Mouse (Mus musculus): ENCODE results near the gene Actr5. TPM values are rescaled to one million over a fixed set of nuclear protein-coding genes. Genes with fewer than 3 reads are reported as not detected.

Actr5 gene
- polyA plus RNA-seq, 1 experiment from 2014 or later, result 10.9 TPM

DNA sequence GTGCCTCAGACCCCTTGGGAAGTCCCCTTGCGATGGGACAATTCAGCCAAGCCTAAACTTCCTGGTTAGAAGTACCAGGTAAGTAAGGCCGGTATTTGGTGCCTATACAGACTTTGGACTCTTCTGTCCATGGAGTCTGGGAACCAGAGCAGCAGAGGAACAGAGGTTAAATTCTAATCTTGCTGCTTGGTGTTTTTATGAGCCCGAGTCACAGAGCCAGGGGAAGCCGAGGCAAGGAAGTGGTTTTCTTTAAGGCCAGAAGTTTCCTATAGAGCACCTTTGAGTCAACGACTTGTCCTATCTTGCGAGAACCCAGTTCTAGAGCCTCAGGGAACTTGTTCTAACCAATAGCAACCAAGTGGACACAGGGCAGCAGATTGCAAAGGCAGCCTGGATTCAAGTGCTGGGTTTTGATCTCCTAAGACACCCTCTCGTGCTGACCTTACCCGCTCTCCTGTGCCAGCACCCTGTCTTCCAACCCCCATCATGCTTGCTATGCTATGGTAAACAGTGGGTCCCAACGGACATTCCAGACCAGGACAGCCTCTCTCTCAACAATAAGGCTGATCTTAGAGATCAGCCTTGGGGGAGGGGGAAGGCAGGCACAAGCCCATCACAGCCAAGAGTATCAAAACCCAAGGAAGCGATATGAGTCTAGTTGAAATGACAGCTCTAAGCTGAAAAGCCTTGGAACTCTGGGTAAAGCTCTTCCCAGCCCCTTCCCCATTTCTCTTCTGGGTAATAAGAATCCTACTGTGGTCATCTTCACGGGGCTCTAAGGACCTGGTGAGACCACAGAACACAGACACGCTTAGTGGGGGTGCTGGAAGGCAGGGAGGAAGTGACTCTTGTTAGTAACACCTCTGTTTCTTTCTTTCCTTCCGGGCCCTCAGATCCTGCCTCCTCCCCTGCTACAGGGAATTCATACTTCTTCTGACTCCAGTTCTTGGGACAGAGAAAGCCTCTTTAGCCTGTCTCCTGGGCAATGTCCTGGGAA is 44.8 kb downstream of the Actr5 start:
- ATAC-seq (replicated peaks; ENCODE audit: low FRiP score), result no peak
- peaks cover 55% of the 10 kb centered on the region for H3K27me3 ChIP-seq
- no peaks in the 10 kb centered on the region for H3K9me3 ChIP-seq (replicated peaks)
- peaks cover 75% of the 10 kb centered on the region for H3K4me1 ChIP-seq
- H3K36me3 ChIP-seq, result no peaks in the 10 kb centered on the region
- peak overlapping the region; percentile 75 for H3K27ac ChIP-seq
- peak overlapping the region; percentile 98 for H3K4me2 ChIP-seq
- H3K4me3 ChIP-seq (replicated peaks), result peak overlapping the region; percentile 68
- 58% methylated on average over 13 of the region's 13 CpGs for WGBS
- H3K9ac ChIP-seq, result 0 out of 2 replicates have a peak overlapping the region, but pooled peaks have one; percentile 56

DNA sequence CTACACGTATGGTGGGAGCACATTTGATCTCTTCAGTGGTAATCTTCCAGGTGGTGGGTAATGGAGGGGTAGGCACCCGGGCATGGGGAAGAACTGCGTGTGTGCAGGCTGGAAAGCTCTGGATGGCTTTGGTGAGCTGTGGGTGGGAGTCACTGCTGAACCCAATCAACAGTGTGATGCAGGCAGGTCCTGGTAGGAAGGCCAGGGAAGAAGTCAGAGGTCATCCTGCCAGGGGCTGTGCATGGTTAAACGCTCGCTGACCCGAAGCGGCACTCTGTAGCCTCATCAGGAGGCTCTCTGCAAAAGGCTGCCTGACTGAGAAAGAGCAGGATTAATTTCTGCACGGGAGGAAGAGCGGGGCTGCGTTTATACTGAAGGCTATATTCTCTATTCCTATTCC is 45.9 kb downstream of the Actr5 start:
- H3K36me3 ChIP-seq, result no peaks in the 10 kb centered on the region
- peak overlapping the region; percentile 75 for H3K27ac ChIP-seq
- H3K4me1 ChIP-seq, result peaks cover 75% of the 10 kb centered on the region
- ATAC-seq (replicated peaks; ENCODE audit: low FRiP score), result peak; percentile 76
- no peaks in the 10 kb centered on the region for H3K9me3 ChIP-seq (replicated peaks)
- WGBS, result 28% methylated on average over 10 of the region's 10 CpGs
- H3K27me3 ChIP-seq, result peaks cover 50% of the 10 kb centered on the region
- H3K4me3 ChIP-seq (replicated peaks), result no peak overlapping the region
- no peak overlapping the region for H3K9ac ChIP-seq
- peak overlapping the region; percentile 98 for H3K4me2 ChIP-seq

DNA sequence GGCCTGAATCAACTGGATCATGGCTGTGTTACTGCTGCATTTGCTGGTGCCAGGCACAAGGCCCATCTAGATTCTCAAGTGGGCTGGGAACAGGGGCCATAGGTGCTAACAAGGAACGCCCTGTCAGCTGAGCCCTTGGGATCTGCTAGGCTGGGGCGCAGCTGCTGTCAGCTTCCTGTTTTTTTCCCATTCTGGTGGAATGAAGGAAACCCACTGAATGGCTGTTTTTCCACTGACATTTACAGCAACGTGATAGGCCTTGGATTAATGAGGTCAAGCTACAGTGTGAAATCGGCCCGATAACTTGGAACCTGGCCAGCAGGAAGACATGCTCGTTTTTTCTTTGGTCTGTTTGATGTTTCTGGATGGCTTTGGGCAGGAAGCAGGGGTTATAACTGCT is 48.1 kb downstream of the Actr5 start:
- H3K4me2 ChIP-seq, result 0 out of 2 replicates have a peak overlapping the region, but pooled peaks have one; percentile 5

DNA sequence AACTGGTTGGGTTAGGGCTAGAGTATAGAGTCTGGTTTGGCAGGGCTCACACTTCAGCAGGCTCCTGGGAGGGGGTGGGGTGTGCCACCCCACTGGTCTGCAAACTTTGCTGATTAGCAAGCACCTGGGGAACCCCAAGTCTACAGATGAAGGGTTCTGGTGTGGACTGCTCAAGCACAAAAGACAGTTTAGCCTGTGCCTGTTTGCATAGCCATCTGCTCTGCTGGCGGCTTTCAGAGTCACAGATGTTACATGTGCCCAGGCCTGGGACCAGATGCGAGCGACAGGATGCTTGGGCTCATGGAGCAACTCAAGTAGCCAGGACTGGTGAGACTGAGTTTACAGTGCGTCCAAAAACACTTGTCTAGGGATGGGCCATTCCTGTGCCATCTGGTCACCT is 48.8 kb downstream of the Actr5 start:
- WGBS, result 57% methylated on average over 4 of the region's 4 CpGs
- Histone ChIP-seq H3K4me1 (peaks cover 60% of the 10 kb centered on the region), H3K4me2 (0 out of 2 replicates have a peak overlapping the region, but pooled peaks have one; percentile 5), H3K4me3 (replicated peaks) (no peak overlapping the region), H3K27me3 (peaks cover 25% of the 10 kb centered on the region), H3K9ac (no peak overlapping the region), H3K36me3 (no peaks in the 10 kb centered on the region), H3K27ac (peak overlapping the region; percentile 76), H3K9me3 (replicated peaks) (no peaks in the 10 kb centered on the region)
- no peak for ATAC-seq (replicated peaks; ENCODE audit: low FRiP score)

More for the DNA sequence above, 48.1 kb downstream of the Actr5 start:
- Histone ChIP-seq H3K27me3 (peaks cover 32% of the 10 kb centered on the region), H3K9ac (no peak overlapping the region), H3K4me1 (peaks cover 66% of the 10 kb centered on the region), H3K27ac (peak overlapping the region; percentile 76), H3K4me3 (replicated peaks) (no peak overlapping the region), H3K9me3 (replicated peaks) (no peaks in the 10 kb centered on the region), H3K36me3 (no peaks in the 10 kb centered on the region)
- no peak; the same call in 1 of the 2 replicates for ATAC-seq (replicated peaks; ENCODE audit: low FRiP score)
- 3% methylated on average over 6 of the region's 6 CpGs for WGBS

DNA sequence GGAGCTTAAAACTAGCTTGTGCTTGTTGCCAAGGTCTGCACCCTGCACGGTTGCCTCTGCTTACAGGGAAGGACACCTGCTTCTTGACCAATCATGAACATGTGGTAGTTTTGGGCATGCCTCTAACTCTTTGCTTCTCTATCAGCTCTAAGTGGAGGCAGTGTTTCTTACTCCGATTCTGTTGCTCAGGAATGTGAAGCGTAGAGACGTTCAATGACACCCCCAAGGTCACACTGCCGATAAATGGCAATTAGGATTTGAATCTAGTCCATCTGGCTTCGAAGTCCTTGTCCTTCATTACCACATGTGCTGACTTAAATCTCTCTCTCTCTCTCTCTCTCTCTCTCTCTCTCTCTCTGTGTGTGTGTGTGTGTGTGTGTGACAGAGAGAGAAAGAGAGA is 49.4 kb downstream of the Actr5 start:
- 0 out of 2 replicates have a peak overlapping the region, but pooled peaks have one; percentile 76 for H3K27ac ChIP-seq
- H3K4me2 ChIP-seq, result no peak overlapping the region
- peaks cover 54% of the 10 kb centered on the region for H3K4me1 ChIP-seq
- peaks cover 19% of the 10 kb centered on the region for H3K27me3 ChIP-seq
- no peak for ATAC-seq (replicated peaks; ENCODE audit: low FRiP score)
- no peaks in the 10 kb centered on the region for H3K9me3 ChIP-seq (replicated peaks)
- no peak overlapping the region for H3K9ac ChIP-seq
- 69% methylated on average over 6 of the region's 6 CpGs for WGBS
- no peaks in the 10 kb centered on the region for H3K36me3 ChIP-seq
- no peak overlapping the region for H3K4me3 ChIP-seq (replicated peaks)

DNA sequence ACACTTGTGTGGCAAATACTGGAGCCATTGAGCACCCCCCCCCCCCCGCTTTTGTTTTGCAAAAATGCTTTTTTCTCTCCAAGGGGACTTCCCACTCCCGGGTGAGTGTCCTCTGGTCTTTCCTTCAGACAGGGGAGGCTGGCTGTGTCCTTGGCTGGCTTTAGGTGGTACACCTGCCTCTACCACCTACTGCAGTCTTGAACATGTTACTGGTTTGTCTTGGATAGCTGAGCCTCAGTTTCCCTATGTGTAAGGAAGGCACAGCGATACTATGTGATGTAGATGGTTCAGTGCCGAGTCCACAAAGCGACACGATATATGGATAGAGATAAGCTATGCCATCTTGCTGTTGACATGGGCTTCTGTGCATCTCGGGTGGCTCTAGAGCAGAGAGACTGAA is 50.1 kb downstream of the Actr5 start:
- 82% methylated on average over 7 of the region's 7 CpGs for WGBS
- ATAC-seq (replicated peaks; ENCODE audit: low FRiP score), result no peak

DNA sequence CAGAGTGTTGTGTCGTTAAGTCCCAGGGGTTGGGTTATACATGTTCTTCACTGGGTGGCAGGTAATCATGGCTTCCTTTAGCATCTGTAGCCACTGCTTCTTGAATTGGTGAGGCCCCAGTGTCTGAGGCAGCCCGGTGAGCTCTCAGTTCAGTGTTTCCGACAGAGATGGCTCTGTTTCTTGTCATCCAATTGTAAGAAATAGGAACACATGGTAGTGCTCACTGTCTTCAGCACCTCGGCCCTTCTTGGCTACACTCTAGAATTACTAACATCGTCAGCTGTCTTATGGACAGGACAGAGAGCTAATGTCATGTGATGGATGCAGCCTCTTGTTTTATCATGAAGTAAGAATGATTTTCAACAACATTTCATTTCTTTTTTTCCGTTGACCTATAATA is 50.5 kb downstream of the Actr5 start:
- Histone ChIP-seq H3K4me1 (peaks cover 46% of the 10 kb centered on the region), H3K27me3 (peaks cover 9% of the 10 kb centered on the region), H3K4me2 (no peak overlapping the region), H3K36me3 (no peaks in the 10 kb centered on the region), H3K27ac (no peak overlapping the region), H3K9ac (no peak overlapping the region), H3K4me3 (replicated peaks) (no peak overlapping the region), H3K9me3 (replicated peaks) (no peaks in the 10 kb centered on the region)
- no peak for ATAC-seq (replicated peaks; ENCODE audit: low FRiP score)
- WGBS, result 68% methylated on average over 6 of the region's 6 CpGs

More for the DNA sequence above, 50.1 kb downstream of the Actr5 start:
- no peak overlapping the region for H3K9ac ChIP-seq
- H3K4me2 ChIP-seq, result no peak overlapping the region
- no peak overlapping the region for H3K4me3 ChIP-seq (replicated peaks)
- peaks cover 48% of the 10 kb centered on the region for H3K4me1 ChIP-seq
- H3K9me3 ChIP-seq (replicated peaks), result no peaks in the 10 kb centered on the region
- H3K27ac ChIP-seq, result no peak overlapping the region
- peaks cover 13% of the 10 kb centered on the region for H3K27me3 ChIP-seq
- H3K36me3 ChIP-seq, result no peaks in the 10 kb centered on the region

DNA sequence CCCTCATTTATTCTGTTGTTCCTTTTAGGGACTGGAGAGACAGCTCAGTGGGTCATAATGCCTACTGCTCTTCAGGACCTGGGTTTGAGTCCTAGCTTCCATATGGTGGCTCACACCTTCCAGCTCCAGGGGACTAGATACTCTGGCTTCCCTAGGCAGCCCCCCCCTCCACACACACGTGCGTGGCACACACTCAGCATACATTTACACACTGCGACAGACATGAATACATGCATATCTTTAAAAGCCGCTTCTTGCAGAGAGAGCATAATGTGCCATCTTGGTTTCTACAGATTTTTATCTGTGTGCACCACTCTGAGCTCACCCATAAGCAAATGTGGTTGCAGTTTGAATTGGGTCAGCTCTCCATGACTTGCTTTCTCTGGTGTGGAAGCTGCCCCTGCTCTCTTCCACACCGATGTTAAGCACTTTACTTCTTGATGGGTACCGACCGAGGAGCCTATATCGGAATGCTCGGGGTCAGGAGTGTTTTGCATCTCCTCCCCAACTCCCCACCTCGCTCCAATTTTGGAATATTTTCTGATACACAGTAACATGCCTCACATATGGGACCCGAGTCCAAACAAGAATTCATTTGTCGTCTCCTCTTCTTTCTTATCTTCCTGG is 51.3 kb downstream of the Actr5 start:
- no peak overlapping the region for H3K4me3 ChIP-seq (replicated peaks)
- H3K9me3 ChIP-seq (replicated peaks), result no peaks in the 10 kb centered on the region
- 91% methylated on average over 12 of the region's 12 CpGs for WGBS
- no peak for ATAC-seq (replicated peaks; ENCODE audit: low FRiP score)
- peaks cover 38% of the 10 kb centered on the region for H3K4me1 ChIP-seq
- H3K27me3 ChIP-seq, result 0 out of 2 replicates have a peak, but pooled peaks cover 3% of the 10 kb centered on the region
- no peak overlapping the region for H3K4me2 ChIP-seq
- no peak overlapping the region for H3K27ac ChIP-seq
- no peaks in the 10 kb centered on the region for H3K36me3 ChIP-seq
- H3K9ac ChIP-seq, result no peak overlapping the region

DNA sequence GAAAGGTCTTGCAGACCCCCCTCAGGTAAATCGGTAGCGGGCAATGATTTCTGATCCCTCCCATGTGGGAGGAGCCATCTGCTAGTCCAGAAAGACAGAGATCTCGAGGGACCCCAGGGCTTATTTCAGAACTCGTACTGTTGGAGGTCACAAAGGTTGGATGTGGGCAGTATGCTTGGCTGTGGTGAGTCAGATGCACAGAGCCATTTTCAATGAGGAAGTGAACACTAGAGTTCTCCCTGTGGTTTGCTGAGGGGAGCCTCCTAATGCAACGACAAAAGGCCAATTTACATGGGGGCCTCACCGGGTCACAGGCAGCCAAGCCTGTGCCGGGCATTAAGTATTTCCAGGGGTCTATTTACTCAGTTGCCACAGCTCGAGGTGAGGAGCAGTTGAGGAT is 53.3 kb downstream of the Actr5 start:
- Histone ChIP-seq H3K36me3 (no peaks in the 10 kb centered on the region), H3K27me3 (no peaks in the 10 kb centered on the region), H3K9me3 (replicated peaks) (no peaks in the 10 kb centered on the region), H3K27ac (no peak overlapping the region), H3K4me3 (replicated peaks) (no peak overlapping the region), H3K9ac (no peak overlapping the region), H3K4me1 (peaks cover 40% of the 10 kb centered on the region), H3K4me2 (no peak overlapping the region)
- ATAC-seq (replicated peaks; ENCODE audit: low FRiP score), result no peak
- WGBS, result 60% methylated on average over 8 of the region's 8 CpGs

DNA sequence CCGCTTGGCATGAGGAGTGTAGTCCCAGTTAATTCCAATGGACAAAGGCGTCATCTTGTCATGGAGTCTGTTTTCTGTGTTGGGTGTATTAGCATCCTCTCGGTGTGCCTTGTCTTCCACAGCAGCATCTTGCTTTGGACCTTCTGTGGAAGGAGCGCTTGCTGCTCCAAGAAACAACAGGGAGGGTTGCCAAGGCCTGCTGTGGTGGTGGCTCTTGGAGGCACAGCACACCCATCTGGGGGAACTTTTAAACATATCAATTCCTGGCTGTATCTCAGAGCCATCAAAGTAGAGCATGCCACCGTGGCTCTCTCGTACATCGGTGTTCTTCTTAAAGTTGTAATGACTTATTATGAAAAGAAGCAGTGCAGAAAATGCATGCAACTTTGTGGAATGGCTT is 54.4 kb downstream of the Actr5 start:
- no peaks in the 10 kb centered on the region for H3K9me3 ChIP-seq (replicated peaks)
- peaks cover 35% of the 10 kb centered on the region for H3K4me1 ChIP-seq
- H3K27me3 ChIP-seq, result no peaks in the 10 kb centered on the region
- no peak for ATAC-seq (replicated peaks; ENCODE audit: low FRiP score)
- H3K36me3 ChIP-seq, result no peaks in the 10 kb centered on the region
- H3K4me3 ChIP-seq (replicated peaks), result no peak overlapping the region
- H3K27ac ChIP-seq, result no peak overlapping the region
- no peak overlapping the region for H3K9ac ChIP-seq
- 93% methylated on average over 7 of the region's 7 CpGs for WGBS
- H3K4me2 ChIP-seq, result no peak overlapping the region

DNA sequence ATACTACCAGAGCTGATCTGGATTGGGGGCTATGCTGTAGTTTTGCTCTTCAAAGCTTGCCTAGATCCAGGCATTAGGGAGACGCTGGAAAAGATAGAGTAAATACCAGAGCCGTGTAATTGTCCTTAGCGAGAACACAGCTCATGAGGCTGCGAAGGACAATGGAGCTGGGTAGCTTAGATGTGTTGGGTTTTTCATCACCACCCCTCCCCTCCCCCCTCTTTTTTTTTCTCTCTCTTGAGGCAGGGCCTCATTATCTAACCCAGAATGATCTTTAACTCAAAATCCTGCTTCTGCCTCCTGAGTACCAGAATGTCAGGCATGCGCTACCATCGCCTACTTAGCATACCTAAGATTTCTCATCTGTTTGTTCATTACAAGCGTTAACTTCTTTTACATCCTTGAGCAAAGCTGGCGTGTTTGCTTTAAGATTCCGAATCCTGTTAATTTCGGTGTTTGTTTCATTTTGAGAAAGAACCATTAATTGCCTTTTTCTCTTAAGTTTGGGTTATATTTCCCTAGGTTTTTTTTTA is 55.7 kb downstream of the Actr5 start:
- WGBS, result 86% methylated on average over 10 of the region's 10 CpGs

DNA sequence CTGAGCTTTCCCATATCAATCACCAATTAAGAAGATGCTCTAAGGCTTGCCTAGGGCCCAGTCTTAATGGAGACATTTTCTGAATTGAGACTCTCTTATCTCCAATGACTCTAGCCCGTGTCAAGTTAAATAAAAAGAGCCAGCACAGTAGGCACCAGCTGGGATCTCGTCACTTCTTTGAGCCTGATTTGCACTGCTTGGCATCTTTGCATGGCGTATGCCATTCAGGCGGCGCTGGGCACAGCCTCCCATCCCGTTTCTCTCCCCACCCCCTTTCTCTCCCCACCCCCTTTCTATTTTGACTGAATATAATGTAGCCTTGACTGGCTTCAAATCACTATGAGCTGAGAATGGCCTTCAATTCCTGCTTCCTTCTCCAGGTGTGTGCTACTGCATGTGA is 57.0 kb downstream of the Actr5 start:
- ATAC-seq (replicated peaks; ENCODE audit: low FRiP score), result no peak

More for the DNA sequence above, 55.7 kb downstream of the Actr5 start:
- Histone ChIP-seq H3K27me3 (no peaks in the 10 kb centered on the region), H3K9ac (no peak overlapping the region), H3K9me3 (replicated peaks) (no peaks in the 10 kb centered on the region), H3K4me1 (peaks cover 42% of the 10 kb centered on the region), H3K27ac (no peak overlapping the region), H3K36me3 (no peaks in the 10 kb centered on the region), H3K4me3 (replicated peaks) (no peak overlapping the region), H3K4me2 (no peak overlapping the region)
- no peak for ATAC-seq (replicated peaks; ENCODE audit: low FRiP score)

More for the DNA sequence above, 57.0 kb downstream of the Actr5 start:
- Histone ChIP-seq H3K27ac (peak overlapping the region; percentile 67; the same call in 1 of the 2 replicates), H3K9ac (no peak overlapping the region), H3K27me3 (no peaks in the 10 kb centered on the region), H3K4me2 (no peak overlapping the region), H3K9me3 (replicated peaks) (no peaks in the 10 kb centered on the region), H3K36me3 (no peaks in the 10 kb centered on the region), H3K4me3 (replicated peaks) (no peak overlapping the region), H3K4me1 (peaks cover 52% of the 10 kb centered on the region)
- 83% methylated on average over 6 of the region's 6 CpGs for WGBS
